Comparison of ENCODE assay signal across 10 mouse cellular contexts in genomic region chr12:30372293-30372692, GRCm38 (mm10). TPM values are rescaled to one million over a fixed set of nuclear protein-coding genes. Genes with fewer than 3 reads are reported as not detected.
DNase-seq lines count a peak whose midpoint lies in the region; ATAC-seq and TF ChIP-seq lines count a peak whose summit lies in the region.
"Had no signal": no experiment of that assay in that cellular context is flagged by ENCODE, and none has a peak within 500 bp of the region (broad histone marks: within the 10 kb centered on the region; RNA-seq: fewer than 3 reads in every experiment).

No protein-coding gene starts in this region.

- H3K9me3 ChIP-seq in heart, postnatal 0 days (replicated peaks; ENCODE audit: control insufficient read depth, low read length), result no peaks in the 10 kb centered on the region
- no peaks in the 10 kb centered on the region for H3K9me3 ChIP-seq in liver, postnatal 0 days (ENCODE audit: low read length)
- no peaks in the 10 kb centered on the region for H3K9me3 ChIP-seq in stomach, embryonic 14.5 days (ENCODE audit: control insufficient read depth, low read depth, low read length)

- peak overlapping the region; percentile 71 for H3K4me3 ChIP-seq in layer of hippocampus, adult 2 months
- peak overlapping the region; percentile 48 for H3K4me3 ChIP-seq in heart, postnatal 0 days (ENCODE audit: low read depth, low read length)
- peak overlapping the region; percentile 40; the same call in 1 of the 2 replicates for H3K4me3 ChIP-seq in liver, postnatal 0 days (ENCODE audit: low read depth, low read length)
- peak overlapping the region; percentile 44 for H3K4me3 ChIP-seq in stomach, embryonic 14.5 days (ENCODE audit: low read depth, low read length)

- peak overlapping the region; percentile 79 for H3K4me2 ChIP-seq in heart, postnatal 0 days (ENCODE audit: low read depth, low read length)
- H3K4me2 ChIP-seq in liver, postnatal 0 days (ENCODE audit: low read depth, low read length), result peak overlapping the region; percentile 76; the same call in 1 of the 2 replicates
- peak overlapping the region; percentile 82 for H3K4me2 ChIP-seq in stomach, embryonic 14.5 days (replicated peaks; ENCODE audit: low read depth, low read length)

- DNase-seq in layer of hippocampus, adult 2 months (ENCODE audit: low spot score in 2 of 2), result no peak
- no peak for DNase-seq in layer of hippocampus, postnatal 10 days (ENCODE audit: low spot score in 2 of 2)
- DNase-seq in heart, postnatal 0 days (ENCODE audit: low spot score), result no peak
- DNase-seq in liver, postnatal 0 days, result no peak
- DNase-seq in MN1 (ENCODE audit: low spot score), result no peak
- DNase-seq in spleen, postnatal 4 days (ENCODE audit: low spot score in 2 of 2), result no peak
- DNase-seq in urinary bladder, postnatal 14 days (ENCODE audit: low spot score), result no peak

- no peak for TF ChIP-seq CTCF in layer of hippocampus, adult 2 months (conservative IDR thresholded peaks at IDR 0.05)
- TF ChIP-seq CTCF in heart, postnatal 0 days (IDR thresholded peaks at IDR 0.05; ENCODE audit: low read depth), result no peak
- TF ChIP-seq CTCF in liver, postnatal 0 days (IDR thresholded peaks at IDR 0.05; ENCODE audit: low read depth), result no peak

- H3K9ac ChIP-seq in heart, postnatal 0 days (replicated peaks; ENCODE audit: low read depth, low read length), result no peak overlapping the region
- no peak overlapping the region for H3K9ac ChIP-seq in liver, postnatal 0 days (replicated peaks)
- peak overlapping the region; percentile 28; the same call in 1 of the 2 replicates for H3K9ac ChIP-seq in stomach, embryonic 14.5 days (replicated peaks; ENCODE audit: low read depth, low read length)

- peak overlapping the region; percentile 79; the same call in 1 of the 2 replicates for H3K27ac ChIP-seq in layer of hippocampus, adult 2 months
- no peak overlapping the region for H3K27ac ChIP-seq in heart, postnatal 0 days (ENCODE audit: low read depth)
- H3K27ac ChIP-seq in liver, postnatal 0 days (ENCODE audit: low read depth), result no peak overlapping the region
- H3K27ac ChIP-seq in stomach, embryonic 14.5 days (ENCODE audit: low read length), result no peak overlapping the region

- 45% methylated on average over 5 of the region's 5 CpGs for WGBS in heart, postnatal 0 days
- WGBS in liver, postnatal 0 days (ENCODE audit: insufficient replicate concordance), result 36% methylated on average over 5 of the region's 5 CpGs
- WGBS in stomach, embryonic 14.5 days, result 36% methylated on average over 5 of the region's 5 CpGs

- H3K4me1 ChIP-seq in heart, postnatal 0 days (ENCODE audit: control insufficient read depth, insufficient read depth), result peaks cover 5% of the 10 kb centered on the region; the same call in 1 of the 2 replicates
- H3K4me1 ChIP-seq in liver, postnatal 0 days (ENCODE audit: insufficient read depth), result peaks cover 6% of the 10 kb centered on the region; the same call in 1 of the 2 replicates
- H3K4me1 ChIP-seq in stomach, embryonic 14.5 days (ENCODE audit: control insufficient read depth, insufficient read depth, low read length), result 0 out of 2 replicates have a peak, but pooled peaks cover 5% of the 10 kb centered on the region

- H3K27me3 ChIP-seq in heart, postnatal 0 days (ENCODE audit: control insufficient read depth, insufficient read depth, low read length), result no peaks in the 10 kb centered on the region
- H3K27me3 ChIP-seq in liver, postnatal 0 days (ENCODE audit: insufficient read depth, low read length), result peaks cover 2% of the 10 kb centered on the region; the same call in 1 of the 2 replicates
- H3K27me3 ChIP-seq in stomach, embryonic 14.5 days (ENCODE audit: control insufficient read depth, insufficient read depth, low read length), result no peaks in the 10 kb centered on the region

- no peak for TF ChIP-seq EP300 in heart, postnatal 0 days (IDR thresholded peaks at IDR 0.05; ENCODE audit: low read depth)
- no peak for TF ChIP-seq EP300 in liver, postnatal 0 days (IDR thresholded peaks at IDR 0.05; ENCODE audit: low read depth)

- H3K36me3 ChIP-seq in heart, postnatal 0 days (replicated peaks; ENCODE audit: control insufficient read depth, insufficient read depth, low read length), result no peaks in the 10 kb centered on the region
- H3K36me3 ChIP-seq in liver, postnatal 0 days (replicated peaks; ENCODE audit: insufficient read depth, low read length), result no peaks in the 10 kb centered on the region
- H3K36me3 ChIP-seq in stomach, embryonic 14.5 days (ENCODE audit: control insufficient read depth, insufficient read depth, low read length), result no peaks in the 10 kb centered on the region

- ATAC-seq in heart, postnatal 0 days (ENCODE audit: insufficient read depth, low read depth), result no peak
- no peak for ATAC-seq in liver, postnatal 0 days
- ATAC-seq in stomach, embryonic 14.5 days (ENCODE audit: insufficient number of reproducible peaks, insufficient read depth, low FRiP score, low read depth), result no peak

RNA-seq across cellular contexts. Expression of gene Sntg2, which starts 0.9 kb away (rescaled TPM):
- total RNA-seq in layer of hippocampus, adult 2 months (2021), result 1 to 10 TPM; 5.0 to 5.8 TPM
- 1 to 10 TPM; 6.4 to 6.6 TPM for total RNA-seq in layer of hippocampus, postnatal 10 days (2021)
- 4.1 and 13.9 TPM in 2 replicates for total RNA-seq in heart, postnatal 0 days (2014; rRNA removed; ENCODE audit: low replicate concordance)
- polyA plus RNA-seq in heart, postnatal 0 days (2015; fragmentation: Nextera tagmentation; extraction: Ambion mirVana), result 2.8 TPM in 2 replicates
- 0.06 and 0.20 TPM in 2 replicates for polyA plus RNA-seq in liver, postnatal 0 days (2015; fragmentation: Nextera tagmentation; extraction: Ambion mirVana)
- polyA plus RNA-seq in stomach, embryonic 14.5 days (2014; fragmentation: Nextera tagmentation; extraction: Ambion mirVana), result 30.9 and 32.5 TPM in 2 replicates
- total RNA-seq: ES-E14; monocyte, adult 5-6 weeks had no signal
